Mouse (Mus musculus) ES-CJ7 (cell line): ENCODE data around the gene Gm10490.

Experiments
- DNase-seq: peaks from one replicate; pipeline ENCODE4 v3.0.0; 2011; ENCODE audit warnings: low read depth, low spot score

Gm10490 gene

GRCm38 (mm10) chrX:7926266-7926665 is 16.9 kb downstream of the Gm10490 start:
- DNase-seq: peak; percentile 87

- DNase-seq: peak; percentile 88
These were observed 17.8 kb downstream of the Gm10490 start for GRCm38 (mm10) chrX:7927116-7927515.

- DNase-seq: peak; percentile 84
These were observed 19.0 kb downstream of the Gm10490 start, which contains the start of gene Eras for GRCm38 (mm10) chrX:7928270-7928790. Gene Eras (minus strand): TSS chrX:7928607.

GRCm38 (mm10) chrX:7936874-7937273 is 27.5 kb downstream of the Gm10490 start:
- DNase-seq: peak; percentile 57

GRCm38 (mm10) chrX:7937667-7938066 is 28.3 kb downstream of the Gm10490 start:
- no peak for DNase-seq

- DNase-seq: no peak
These were observed 36.3 kb downstream of the Gm10490 start for GRCm38 (mm10) chrX:7945618-7946017.

- no peak for DNase-seq
These were observed 38.0 kb downstream of the Gm10490 start, which contains the start of gene Hdac6 for GRCm38 (mm10) chrX:7947108-7947899. Gene Hdac6 (minus strand): TSS chrX:7947889.

GRCm38 (mm10) chrX:7947900-7948492 is 38.7 kb downstream of the Gm10490 start:
- DNase-seq: peak; percentile 97

GRCm38 (mm10) chrX:7950091-7950490 is 40.7 kb downstream of the Gm10490 start:
- no peak for DNase-seq

- no peak for DNase-seq
These were observed 49.5 kb downstream of the Gm10490 start for GRCm38 (mm10) chrX:7958868-7959267.
